Mouse (Mus musculus) kidney, postnatal 25 days (tissue): ENCODE data around the gene Sytl2.

ENCODE experiments used
- DNase-seq, 2 experiments: peaks; one replicate each; pipeline ENCODE4 v3.0.0; 2021; ENCODE audit warnings: mixed read lengths in 2 of 2

The Sytl2 gene

GRCm38 (mm10) chr7:90312151-90312883, 10.3 kb downstream of the Sytl2 start:
- peak; percentile 18 to 44 for DNase-seq

- DNase-seq: no peak
These were observed 11.4 kb downstream of the Sytl2 start for GRCm38 (mm10) chr7:90313421-90313820.

DNA sequence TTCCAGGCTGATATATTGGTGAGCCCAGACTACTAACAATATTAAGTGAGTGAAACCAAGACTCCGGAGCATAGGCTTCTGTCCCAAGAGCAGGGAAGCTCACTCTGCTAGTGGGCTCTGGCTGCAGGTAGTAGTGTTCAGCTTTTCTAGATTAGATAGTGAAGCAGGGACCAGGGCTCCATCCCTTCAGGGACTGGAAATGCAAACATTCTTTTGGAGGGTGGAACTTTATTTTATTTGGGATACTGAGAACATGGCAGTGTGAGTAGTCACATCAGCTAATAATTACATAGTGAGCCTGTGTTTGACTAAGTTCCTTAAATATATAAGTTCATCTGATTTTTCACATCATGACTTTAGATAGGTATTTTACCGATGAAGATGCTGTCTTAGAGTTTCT, 14.8 kb downstream of the Sytl2 start:
- no peak for DNase-seq

DNA sequence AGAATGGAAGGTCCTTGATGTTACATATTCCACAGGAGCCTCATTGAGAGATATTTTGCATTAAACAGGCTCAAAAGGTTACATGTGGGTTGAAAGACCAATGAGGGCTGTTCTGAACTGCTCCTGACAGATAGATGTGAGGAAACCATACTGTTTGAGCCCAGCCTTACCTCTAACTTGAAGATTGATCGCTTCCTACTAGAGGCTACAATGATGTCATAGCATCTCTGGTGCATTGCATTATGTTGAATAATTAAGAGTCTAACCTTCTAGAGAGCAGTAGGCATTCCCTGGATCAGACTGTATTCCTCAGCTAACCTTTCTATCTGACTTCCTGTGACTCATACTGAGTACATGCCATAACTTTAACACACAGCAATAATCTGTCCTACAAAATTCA, 17.4 kb downstream of the Sytl2 start:
- no peak for DNase-seq

GRCm38 (mm10) chr7:90320124-90320523, 18.1 kb downstream of the Sytl2 start:
- no peak for DNase-seq

- no peak for DNase-seq
These were observed 23.1 kb downstream of the Sytl2 start for GRCm38 (mm10) chr7:90325166-90325565.

- no peak for DNase-seq
These were observed 28.1 kb downstream of the Sytl2 start for GRCm38 (mm10) chr7:90330200-90330599.

DNA sequence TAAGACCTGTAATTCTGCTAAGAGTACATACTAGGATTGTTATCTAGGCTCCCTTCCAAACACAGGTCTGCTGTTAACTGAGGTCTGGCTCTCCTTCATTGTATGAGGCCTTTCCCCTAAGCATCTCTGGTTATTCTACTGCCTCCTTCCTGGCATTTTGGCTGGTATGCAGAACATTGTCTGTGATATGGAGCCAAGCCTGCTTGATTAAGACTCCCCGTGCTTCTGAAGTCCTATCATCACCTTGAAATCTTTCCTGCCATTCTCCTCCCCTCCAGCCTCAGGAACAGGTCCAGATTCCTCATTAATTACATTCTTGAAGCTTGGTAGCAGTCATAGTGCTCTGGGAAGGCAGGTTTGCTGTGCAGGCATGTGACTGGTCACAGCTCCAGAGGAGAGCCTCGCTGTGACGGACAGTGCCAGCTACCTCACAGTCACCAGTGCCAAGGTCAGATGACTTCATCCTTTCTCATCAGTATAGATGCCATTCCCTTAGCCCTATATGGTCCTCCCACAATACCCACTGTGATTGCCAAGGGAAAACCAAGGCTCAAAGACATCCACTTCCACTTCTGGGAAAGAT, 30.5 kb downstream of the Sytl2 start:
- peak in 1 of 2 experiments; percentile 53 for DNase-seq

GRCm38 (mm10) chr7:90334362-90334761, 32.3 kb downstream of the Sytl2 start:
- no peak for DNase-seq

GRCm38 (mm10) chr7:90334831-90335230, 32.8 kb downstream of the Sytl2 start:
- DNase-seq: no peak

DNA sequence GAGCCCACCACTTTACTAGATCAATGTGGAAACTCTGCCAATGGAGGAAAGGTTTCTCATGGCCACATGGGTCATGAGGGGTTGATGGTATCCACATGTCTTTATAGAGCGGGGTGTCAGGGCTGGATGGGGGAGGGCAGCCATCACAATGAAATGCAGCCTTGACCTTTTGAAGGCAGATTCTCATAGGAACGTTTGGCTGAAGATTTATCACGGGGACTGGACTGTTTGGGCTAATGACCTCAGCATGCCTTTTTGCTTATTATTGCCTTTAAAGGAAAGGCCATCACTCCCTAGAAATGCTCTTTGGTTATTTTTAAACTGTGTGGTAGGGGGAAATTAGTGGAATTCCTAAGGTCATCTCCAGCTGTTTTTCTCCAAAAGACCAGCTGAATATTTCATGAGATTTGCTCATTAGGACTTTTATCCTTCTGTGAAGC, 33.7 kb downstream of the Sytl2 start:
- DNase-seq: no peak

DNA sequence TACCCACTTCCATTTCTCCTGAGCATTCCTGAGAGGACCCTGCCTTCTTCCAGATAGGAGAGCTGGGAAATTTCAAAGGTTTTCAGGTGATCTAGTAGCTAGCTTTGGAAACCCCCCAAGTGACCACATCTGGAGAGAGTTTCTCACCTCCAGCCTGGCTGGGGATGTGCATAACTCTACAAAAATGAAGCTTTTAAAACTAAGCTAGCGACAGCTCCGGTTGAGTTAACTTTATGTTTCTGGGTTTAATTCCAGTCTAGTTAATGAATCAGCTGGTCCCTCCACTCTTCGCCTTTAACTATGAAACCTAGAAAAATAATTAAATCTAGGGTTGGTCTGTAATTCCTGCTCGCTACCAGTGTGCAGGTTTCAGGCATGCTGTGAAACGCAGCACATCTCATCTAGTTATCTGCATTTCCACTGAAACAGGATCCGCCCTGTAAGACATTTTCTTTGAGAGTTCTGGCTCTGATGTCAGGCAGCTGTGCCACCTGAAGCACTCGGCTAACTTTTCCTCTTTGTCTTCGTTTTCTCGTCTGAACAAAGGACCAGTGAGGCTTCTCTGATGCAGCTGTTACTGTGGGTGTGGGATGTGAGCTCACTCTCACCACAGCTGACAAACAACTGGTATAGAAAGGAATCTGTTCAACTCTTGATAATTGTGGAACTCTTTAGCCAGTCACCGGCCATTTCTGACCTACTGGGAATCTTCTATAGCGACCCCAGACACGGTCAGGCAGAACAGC, 39.3 kb downstream of the Sytl2 start:
- no peak for DNase-seq

- DNase-seq: no peak
These were observed 42.9 kb downstream of the Sytl2 start for GRCm38 (mm10) chr7:90344903-90345302.

GRCm38 (mm10) chr7:90347779-90348437, 45.9 kb downstream of the Sytl2 start:
- DNase-seq: no peak

DNA sequence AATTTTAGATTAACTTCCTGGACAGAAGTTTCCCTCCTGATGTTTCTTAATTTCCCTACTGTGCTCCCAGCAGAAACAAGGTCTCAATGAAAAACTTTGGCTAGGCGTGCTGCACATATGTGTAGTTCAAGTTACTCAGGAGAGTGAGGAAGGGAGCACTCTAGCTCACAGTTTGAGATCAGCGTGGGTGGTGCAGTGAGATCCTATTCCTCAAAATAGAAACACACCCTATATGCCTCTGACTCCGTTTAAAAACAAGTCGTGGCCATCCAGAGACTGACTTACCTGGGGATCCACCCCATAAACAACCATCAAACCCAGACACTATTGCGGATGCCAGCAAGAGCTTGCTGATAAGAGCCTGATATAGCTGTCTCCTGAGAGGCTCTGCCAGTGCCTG, 47.0 kb downstream of the Sytl2 start:
- DNase-seq: no peak

DNA sequence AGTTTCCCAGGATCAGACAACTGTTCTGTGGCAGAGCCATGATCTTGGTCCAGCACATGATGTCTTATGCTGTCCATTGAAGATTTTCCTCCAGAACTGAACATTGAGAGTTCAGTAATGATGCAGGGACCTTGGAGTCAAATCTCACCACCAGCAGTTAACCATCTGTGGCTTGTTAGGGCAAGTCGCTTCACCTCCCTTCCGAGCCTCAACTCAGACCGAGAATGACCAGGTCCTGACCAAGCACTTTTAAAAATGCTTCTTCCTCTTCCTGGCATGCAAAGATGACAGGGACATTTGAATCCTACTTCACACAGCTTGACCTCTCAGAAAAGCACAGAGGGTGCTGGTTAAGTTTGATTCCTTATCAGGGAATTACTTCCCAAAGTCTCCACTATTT, 50.1 kb downstream of the Sytl2 start:
- no peak for DNase-seq

DNA sequence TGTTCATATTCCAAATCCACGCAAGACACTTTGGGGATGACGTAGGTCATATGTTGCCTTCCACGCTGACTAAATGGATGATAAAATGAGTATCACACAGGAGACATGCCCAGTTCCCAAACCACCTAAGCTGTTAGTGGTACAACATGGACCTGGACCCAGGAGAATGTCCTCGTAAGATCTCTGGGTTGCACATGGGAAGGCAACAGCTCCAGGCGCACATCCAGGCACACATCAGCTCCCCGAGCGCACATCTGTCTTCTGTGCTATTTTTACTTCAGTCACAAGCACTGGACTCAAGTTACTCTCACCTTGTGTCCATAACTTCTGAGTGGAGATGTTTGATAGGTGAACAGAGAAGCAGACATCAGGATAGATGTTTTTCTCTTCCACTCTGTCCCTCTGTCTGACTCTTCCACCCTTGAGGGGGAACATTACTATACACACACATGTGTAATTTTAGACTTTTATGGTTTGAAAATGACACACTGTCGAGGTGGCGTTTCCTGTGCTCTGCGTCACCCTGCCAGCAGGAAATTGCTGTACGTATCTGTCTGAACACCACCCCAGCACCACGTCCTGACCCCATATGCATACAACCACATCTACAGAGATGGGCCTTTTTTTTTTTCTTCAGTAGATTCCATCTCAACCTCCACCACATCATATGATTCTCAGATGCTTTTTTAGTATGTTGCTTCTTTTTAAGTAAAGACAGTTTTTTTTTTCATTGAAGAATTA, 51.6 kb downstream of the Sytl2 start:
- DNase-seq: no peak

DNA sequence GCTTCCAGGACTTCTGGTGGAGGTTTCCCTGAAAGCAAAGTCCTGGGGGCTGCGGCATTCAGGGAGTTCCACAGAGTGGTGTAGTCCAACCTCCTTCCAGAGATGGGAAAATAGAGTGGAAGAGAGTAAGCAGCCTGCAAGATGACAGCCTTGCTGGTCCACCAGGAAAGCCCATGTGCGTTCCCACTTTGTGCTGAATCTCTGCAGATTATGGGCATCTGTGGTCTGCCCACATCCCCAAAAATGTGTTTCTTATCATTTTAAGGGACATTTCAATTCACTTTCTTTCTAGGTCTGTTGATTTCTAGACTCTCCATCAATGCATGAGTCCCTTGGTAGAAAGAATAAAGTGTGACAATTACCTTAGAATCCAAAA, 52.2 kb downstream of the Sytl2 start:
- DNase-seq: no peak

DNA sequence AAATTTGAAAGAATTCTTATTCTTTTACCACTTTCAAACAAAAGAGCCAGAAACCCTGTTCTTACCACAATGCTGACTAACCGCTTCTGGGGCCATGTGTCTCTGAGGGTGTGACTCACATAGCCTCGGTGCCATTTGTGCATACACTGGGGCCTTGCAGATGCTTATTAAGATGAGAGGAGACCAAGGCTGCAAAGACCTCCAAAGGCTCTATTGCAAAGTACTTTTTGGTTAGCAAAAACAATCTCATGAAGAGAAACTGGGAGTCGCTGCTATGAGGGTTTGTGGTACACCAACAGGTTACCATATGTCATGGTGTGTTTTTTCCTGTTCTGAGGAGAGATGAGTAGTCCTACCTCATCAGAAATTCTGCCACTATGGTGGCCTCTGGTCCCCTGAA, 53.4 kb downstream of the Sytl2 start:
- DNase-seq: no peak

GRCm38 (mm10) chr7:90355995-90356394, 53.9 kb downstream of the Sytl2 start:
- DNase-seq: no peak

DNA sequence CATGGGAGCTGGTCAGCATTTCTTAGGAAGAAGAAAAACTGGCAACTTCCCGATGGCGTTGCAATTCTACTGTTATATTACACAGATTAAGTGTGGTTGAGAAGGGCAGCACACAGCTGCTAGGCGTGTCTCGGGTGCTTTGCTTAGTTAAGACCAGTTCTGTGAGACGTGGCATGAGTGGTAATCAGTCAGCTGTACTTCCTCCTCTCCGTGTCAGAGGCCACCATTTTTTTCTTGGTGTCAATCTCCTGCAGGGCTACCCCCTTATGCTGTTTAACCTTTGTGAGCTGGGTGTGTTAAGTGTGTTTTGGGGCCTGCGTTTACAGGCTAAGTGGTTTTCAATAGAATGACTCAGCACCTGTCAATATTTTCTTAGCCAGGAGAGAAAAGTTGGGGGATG, 60.7 kb downstream of the Sytl2 start:
- no peak for DNase-seq

DNA sequence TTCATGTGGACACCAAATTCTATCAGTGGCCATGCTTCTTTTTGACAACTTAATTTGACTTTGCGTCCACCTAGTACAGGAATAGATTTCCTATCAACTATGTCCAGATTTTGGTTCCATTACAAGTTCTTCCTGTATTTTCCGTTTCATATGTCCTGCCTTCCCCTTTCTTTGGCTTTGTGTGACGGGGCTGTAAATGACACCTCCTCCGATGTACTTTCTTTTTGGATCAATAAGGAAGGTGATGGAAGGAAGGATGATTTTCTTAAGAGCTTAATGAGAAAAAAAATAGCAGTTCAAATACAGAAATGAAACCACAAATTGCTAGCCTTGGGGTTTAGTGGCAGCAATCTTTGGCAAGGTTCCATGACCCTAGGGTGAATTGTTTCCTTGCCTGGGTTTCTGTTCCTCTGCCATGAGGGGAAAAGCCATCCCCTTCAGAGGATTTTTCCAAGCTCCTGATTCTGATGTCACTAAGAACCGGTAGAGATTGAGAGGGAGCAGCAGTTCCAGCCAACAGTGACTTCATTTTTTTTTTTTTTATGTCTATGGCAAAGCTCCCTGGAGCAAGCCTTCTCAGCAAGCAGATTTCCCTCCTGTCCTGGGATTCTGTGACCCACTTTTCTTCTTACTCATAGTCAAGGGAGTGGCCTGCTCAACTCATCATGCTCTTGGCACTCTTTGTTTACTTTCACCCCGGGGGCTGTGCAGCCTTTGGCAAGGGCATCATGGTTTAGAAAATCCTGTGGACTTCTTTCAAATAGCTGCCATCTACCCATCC, 68.2 kb downstream of the Sytl2 start:
- peak in 1 of 2 experiments; percentile 50 for DNase-seq
